Mouse (Mus musculus) liver (tissue): ENCODE data around the gene Nck2.
A peak's percentile ranks its signal among the peaks of the same experiment; 100 is the strongest.

ENCODE experiments used
- DNase-seq: peaks from one replicate; pipeline ENCODE4 v3.0.0-alpha.2; 2020; ENCODE audit warnings: mixed read lengths

The Nck2 gene

DNA sequence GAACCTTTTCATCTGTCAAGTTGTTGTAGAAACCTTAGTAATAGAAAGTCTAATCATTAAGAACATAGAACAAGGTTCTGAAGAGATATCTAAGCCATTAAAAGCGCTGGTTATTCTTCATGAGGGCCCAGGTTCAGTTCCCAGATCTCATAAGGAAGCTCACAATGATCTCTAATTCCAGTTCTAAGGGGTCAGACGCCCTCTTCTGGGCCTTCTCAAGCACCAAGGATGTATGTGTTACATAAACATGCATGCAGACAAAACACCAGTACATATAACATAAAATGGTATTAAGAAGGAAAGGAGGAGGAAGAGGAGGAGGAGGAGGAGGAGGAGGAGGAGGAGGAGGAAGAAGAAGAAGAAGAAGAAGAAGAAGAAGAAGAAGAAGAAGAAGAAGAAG, 145.5 kb downstream of the Nck2 start:
- no peak for DNase-seq

DNA sequence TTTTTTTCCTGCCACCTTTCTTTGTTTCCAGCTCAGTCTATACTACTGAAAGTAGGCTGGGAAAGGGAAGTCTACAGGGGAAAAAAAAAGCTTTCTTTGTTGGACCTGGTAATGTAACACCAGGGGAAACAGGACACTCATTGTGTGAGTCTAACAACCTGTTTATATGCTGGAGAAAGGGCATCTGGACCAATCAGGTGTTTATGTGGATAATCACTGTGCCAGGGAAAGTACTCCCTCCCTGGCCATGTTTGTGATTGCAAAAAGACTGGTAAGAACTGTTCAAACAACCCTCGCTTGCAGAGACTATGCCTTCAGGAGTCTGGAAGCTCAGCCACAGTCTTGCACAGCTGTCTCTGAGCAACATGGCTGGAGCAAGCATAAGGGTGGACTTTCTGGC, 146.3 kb downstream of the Nck2 start:
- DNase-seq: no peak

DNA sequence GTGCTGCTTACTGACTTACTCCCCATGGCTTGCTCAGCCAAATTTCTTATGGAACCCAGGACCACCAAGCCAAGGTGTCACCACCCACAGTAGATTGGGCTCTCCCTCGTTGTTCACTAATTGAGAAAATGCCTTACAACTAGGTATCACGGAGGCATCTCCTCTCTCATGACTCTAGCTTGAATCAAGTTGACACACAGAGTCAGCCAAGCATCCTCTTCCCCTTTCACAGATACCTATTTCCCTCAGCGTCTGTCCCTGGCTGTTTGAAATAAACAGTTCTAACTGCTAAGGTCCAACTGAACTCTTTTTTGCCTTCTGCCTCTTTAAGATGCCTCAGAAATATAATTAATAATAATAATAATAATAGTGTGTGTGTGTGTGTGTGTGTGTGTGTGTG, 148.7 kb downstream of the Nck2 start:
- DNase-seq: no peak

DNA sequence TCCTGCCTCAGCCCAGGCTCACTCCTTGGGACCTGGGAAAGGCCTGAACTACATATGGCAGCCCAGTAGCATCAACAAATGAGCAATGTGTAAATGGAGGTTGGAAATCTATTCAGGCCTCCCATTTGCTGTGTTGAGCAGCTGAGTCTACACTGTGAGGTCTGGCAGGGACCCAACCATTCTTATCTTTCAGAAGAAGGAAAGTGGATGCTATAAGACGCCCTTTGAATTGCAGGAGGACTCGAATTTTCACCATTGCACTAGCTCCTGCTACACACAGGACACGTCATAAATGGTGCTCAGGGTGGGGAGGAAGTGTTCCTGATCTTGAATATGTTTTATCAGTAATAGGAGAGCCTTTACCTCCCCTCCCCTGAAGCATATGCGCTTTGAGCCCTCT, 150.4 kb downstream of the Nck2 start:
- no peak for DNase-seq

DNA sequence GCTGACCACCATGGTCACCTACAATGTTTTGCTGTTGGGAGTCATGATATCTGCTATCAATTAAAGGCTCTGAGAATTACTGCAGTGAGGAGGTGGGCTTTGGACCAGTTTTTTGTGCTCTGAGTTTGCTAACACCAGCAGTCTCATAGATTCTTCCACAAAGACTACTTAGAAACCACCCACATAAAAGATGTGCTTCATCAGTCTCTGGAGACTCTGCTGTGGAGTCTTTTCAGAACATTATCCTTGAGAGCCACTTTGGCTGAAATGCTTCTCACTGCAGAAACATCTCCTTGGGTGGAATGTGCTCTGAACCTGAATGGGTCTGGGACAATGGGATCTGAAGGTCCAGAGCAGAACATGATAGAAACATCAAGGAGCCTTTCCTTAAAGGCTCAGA, 153.4 kb downstream of the Nck2 start:
- DNase-seq: no peak

DNA sequence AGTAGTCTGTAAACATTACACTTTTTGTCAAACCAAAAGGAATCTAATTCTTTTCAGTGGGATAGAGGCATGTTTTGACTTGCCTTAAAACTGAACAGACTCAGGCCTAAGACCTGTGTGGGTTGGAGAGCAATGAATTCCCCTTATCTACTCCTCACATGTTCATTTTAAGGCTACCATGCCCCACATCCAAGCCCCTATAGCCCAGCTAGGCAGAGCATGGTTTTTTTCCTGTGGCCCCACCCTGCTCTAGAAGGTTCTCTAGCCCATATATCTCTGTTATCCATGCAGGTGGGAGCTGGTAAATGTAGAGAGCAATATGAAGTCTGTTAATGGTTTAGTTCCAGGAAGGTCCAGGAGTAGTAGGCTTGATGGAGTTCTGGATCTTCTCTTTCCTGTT, 155.1 kb downstream of the Nck2 start:
- DNase-seq: peak; percentile 32

DNA sequence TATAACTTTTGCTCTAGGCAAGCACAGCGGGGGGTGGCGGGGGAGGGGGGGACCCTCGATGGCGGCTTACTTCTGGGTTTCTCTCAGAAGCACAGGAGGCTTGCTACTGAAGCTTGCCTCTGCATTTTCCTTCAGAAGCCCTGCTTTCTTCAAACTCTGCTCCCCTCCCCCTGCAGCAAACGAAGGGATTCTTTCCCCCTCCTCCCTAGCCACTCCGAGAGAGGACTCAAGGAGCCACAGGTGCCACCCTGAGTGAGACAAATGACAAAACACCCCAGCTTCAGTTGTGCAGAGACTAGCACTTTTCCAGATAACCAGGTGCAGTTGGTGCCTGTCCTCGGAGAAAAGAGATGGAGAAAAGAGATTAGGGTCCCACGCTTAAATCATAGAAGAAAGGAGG, 156.7 kb downstream of the Nck2 start:
- no peak for DNase-seq

DNA sequence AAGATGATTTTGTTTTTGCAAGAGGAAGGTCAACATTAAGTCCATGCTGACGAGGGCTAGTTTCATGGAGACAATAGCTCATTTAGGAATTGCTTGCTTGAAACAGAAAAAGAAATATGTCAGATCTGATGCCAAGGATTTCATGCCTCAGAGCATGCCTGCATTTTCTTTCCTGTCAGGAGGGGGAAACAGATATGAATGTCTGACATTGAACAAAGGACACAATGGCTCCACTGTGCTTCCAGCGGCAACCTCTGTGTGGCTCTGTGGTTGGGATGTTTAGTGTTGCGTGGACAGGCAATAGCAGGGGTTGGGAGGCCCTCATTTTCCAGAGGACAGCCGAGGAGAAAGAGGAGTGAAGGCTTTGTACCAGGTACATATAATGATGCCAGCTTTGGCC, 171.6 kb downstream of the Nck2 start:
- DNase-seq: no peak
